Mouse (Mus musculus): ENCODE data around the gene Sepsecs. TPM values are rescaled to one million over a fixed set of nuclear protein-coding genes. Genes with fewer than 3 reads are reported as not detected.

The Sepsecs gene
- polyA plus RNA-seq, 1 experiment from 2014 or later, result 8.7 TPM

GRCm38 (mm10) chr5:52655992-52656391 is 13.5 kb downstream of the Sepsecs start:
- Histone ChIP-seq H3K9ac (ENCODE audit: low read length) (no peak overlapping the region), H3K4me3 (ENCODE audit: low read depth, low read length) (no peak overlapping the region), H3K9me3 (ENCODE audit: control insufficient read depth, low read length) (no peaks in the 10 kb centered on the region), H3K27ac (ENCODE audit: low read depth, low read length) (no peak overlapping the region), H3K4me2 (ENCODE audit: low read depth) (no peak overlapping the region), H3K27me3 (ENCODE audit: control insufficient read depth, insufficient read depth, low read length) (no peaks in the 10 kb centered on the region), H3K36me3 (ENCODE audit: control insufficient read depth, insufficient read depth, low read length) (no peaks in the 10 kb centered on the region), H3K4me1 (ENCODE audit: control insufficient read depth, insufficient read depth, low read length) (no peaks in the 10 kb centered on the region)
- DNase-seq (ENCODE audit: low spot score), result no peak
- WGBS, result 87% methylated on average over 8 of the region's 8 CpGs
- ATAC-seq (ENCODE audit: insufficient read depth, low FRiP score, low TSS enrichment), result no peak

GRCm38 (mm10) chr5:52654961-52655360 is 14.5 kb downstream of the Sepsecs start:
- H3K4me3 ChIP-seq (ENCODE audit: low read depth, low read length), result no peak overlapping the region
- H3K9ac ChIP-seq (ENCODE audit: low read length), result no peak overlapping the region
- H3K27me3 ChIP-seq (ENCODE audit: control insufficient read depth, insufficient read depth, low read length), result no peaks in the 10 kb centered on the region
- 97% methylated on average over 5 of the region's 5 CpGs for WGBS
- no peaks in the 10 kb centered on the region for H3K36me3 ChIP-seq (ENCODE audit: control insufficient read depth, insufficient read depth, low read length)
- H3K4me1 ChIP-seq (ENCODE audit: control insufficient read depth, insufficient read depth, low read length), result no peaks in the 10 kb centered on the region
- no peak overlapping the region for H3K4me2 ChIP-seq (ENCODE audit: low read depth)
- ATAC-seq (ENCODE audit: insufficient read depth, low FRiP score, low TSS enrichment) (no peak), DNase-seq (ENCODE audit: low spot score) (no peak)
- no peaks in the 10 kb centered on the region for H3K9me3 ChIP-seq (ENCODE audit: control insufficient read depth, low read length)
- H3K27ac ChIP-seq (ENCODE audit: low read depth, low read length), result no peak overlapping the region

GRCm38 (mm10) chr5:52652606-52653005 is 16.9 kb downstream of the Sepsecs start:
- Histone ChIP-seq H3K9me3 (ENCODE audit: control insufficient read depth, low read length) (no peaks in the 10 kb centered on the region), H3K4me2 (ENCODE audit: low read depth) (no peak overlapping the region), H3K9ac (ENCODE audit: low read length) (no peak overlapping the region), H3K4me1 (ENCODE audit: control insufficient read depth, insufficient read depth, low read length) (no peaks in the 10 kb centered on the region), H3K27me3 (ENCODE audit: control insufficient read depth, insufficient read depth, low read length) (no peaks in the 10 kb centered on the region), H3K36me3 (ENCODE audit: control insufficient read depth, insufficient read depth, low read length) (no peaks in the 10 kb centered on the region), H3K27ac (ENCODE audit: low read depth, low read length) (no peak overlapping the region), H3K4me3 (ENCODE audit: low read depth, low read length) (no peak overlapping the region)
- DNase-seq (ENCODE audit: low spot score) (no peak), ATAC-seq (ENCODE audit: insufficient read depth, low FRiP score, low TSS enrichment) (no peak)
- 89% methylated on average over 7 of the region's 7 CpGs for WGBS

- Histone ChIP-seq H3K4me2 (ENCODE audit: low read depth) (no peak overlapping the region), H3K27ac (ENCODE audit: low read depth, low read length) (no peak overlapping the region), H3K36me3 (ENCODE audit: control insufficient read depth, insufficient read depth, low read length) (no peaks in the 10 kb centered on the region), H3K9me3 (ENCODE audit: control insufficient read depth, low read length) (no peaks in the 10 kb centered on the region), H3K4me1 (ENCODE audit: control insufficient read depth, insufficient read depth, low read length) (no peaks in the 10 kb centered on the region), H3K27me3 (ENCODE audit: control insufficient read depth, insufficient read depth, low read length) (no peaks in the 10 kb centered on the region), H3K4me3 (ENCODE audit: low read depth, low read length) (no peak overlapping the region), H3K9ac (ENCODE audit: low read length) (no peak overlapping the region)
- DNase-seq (ENCODE audit: low spot score), result no peak
- 95% methylated on average over 1 of the region's 1 CpGs for WGBS
- ATAC-seq (ENCODE audit: insufficient read depth, low FRiP score, low TSS enrichment), result no peak
Measured at GRCm38 (mm10) chr5:52652086-52652485, 17.4 kb downstream of the Sepsecs start.

- Histone ChIP-seq H3K4me1 (ENCODE audit: control insufficient read depth, insufficient read depth, low read length) (peaks cover 6% of the 10 kb centered on the region; the same call in 1 of the 2 replicates), H3K27ac (ENCODE audit: low read depth, low read length) (no peak overlapping the region), H3K9ac (ENCODE audit: low read length) (no peak overlapping the region), H3K4me2 (ENCODE audit: low read depth) (no peak overlapping the region), H3K36me3 (ENCODE audit: control insufficient read depth, insufficient read depth, low read length) (peaks cover 3% of the 10 kb centered on the region; the same call in 1 of the 2 replicates), H3K27me3 (ENCODE audit: control insufficient read depth, insufficient read depth, low read length) (no peaks in the 10 kb centered on the region), H3K4me3 (ENCODE audit: low read depth, low read length) (no peak overlapping the region), H3K9me3 (ENCODE audit: control insufficient read depth, low read length) (no peaks in the 10 kb centered on the region)
- WGBS, result 27% methylated on average over 9 of the region's 9 CpGs
- peak; percentile 65; the same call in 1 of the 2 replicates for ATAC-seq (ENCODE audit: insufficient read depth, low FRiP score, low TSS enrichment)
- DNase-seq (ENCODE audit: low spot score), result no peak
Measured at GRCm38 (mm10) chr5:52643947-52644840, 25.3 kb downstream of the Sepsecs start.

- Histone ChIP-seq H3K9me3 (ENCODE audit: control insufficient read depth, low read length) (no peaks in the 10 kb centered on the region), H3K27ac (ENCODE audit: low read depth, low read length) (no peak overlapping the region)
- no peak for DNase-seq (ENCODE audit: low spot score)
Measured at GRCm38 (mm10) chr5:52641736-52642135, 27.8 kb downstream of the Sepsecs start.

GRCm38 (mm10) chr5:52638916-52639315 is 30.6 kb downstream of the Sepsecs start:
- H3K9ac ChIP-seq (ENCODE audit: low read length), result no peak overlapping the region
- DNase-seq (ENCODE audit: low spot score) (no peak), ATAC-seq (ENCODE audit: insufficient read depth, low FRiP score, low TSS enrichment) (no peak)
- WGBS, result 88% methylated on average over 8 of the region's 8 CpGs
- no peaks in the 10 kb centered on the region for H3K36me3 ChIP-seq (ENCODE audit: control insufficient read depth, insufficient read depth, low read length)
- H3K27ac ChIP-seq (ENCODE audit: low read depth, low read length), result no peak overlapping the region
- no peak overlapping the region for H3K4me2 ChIP-seq (ENCODE audit: low read depth)
- H3K27me3 ChIP-seq (ENCODE audit: control insufficient read depth, insufficient read depth, low read length), result no peaks in the 10 kb centered on the region
- H3K9me3 ChIP-seq (ENCODE audit: control insufficient read depth, low read length), result no peaks in the 10 kb centered on the region
- H3K4me3 ChIP-seq (ENCODE audit: low read depth, low read length), result no peak overlapping the region
- H3K4me1 ChIP-seq (ENCODE audit: control insufficient read depth, insufficient read depth, low read length), result peaks cover under 1% of the 10 kb centered on the region; the same call in 1 of the 2 replicates

More at GRCm38 (mm10) chr5:52641736-52642135, 27.8 kb downstream of the Sepsecs start:
- Histone ChIP-seq H3K27me3 (ENCODE audit: control insufficient read depth, insufficient read depth, low read length) (no peaks in the 10 kb centered on the region), H3K4me2 (ENCODE audit: low read depth) (no peak overlapping the region), H3K4me3 (ENCODE audit: low read depth, low read length) (no peak overlapping the region), H3K9ac (ENCODE audit: low read length) (no peak overlapping the region), H3K4me1 (ENCODE audit: control insufficient read depth, insufficient read depth, low read length) (peaks cover 6% of the 10 kb centered on the region; the same call in 1 of the 2 replicates), H3K36me3 (ENCODE audit: control insufficient read depth, insufficient read depth, low read length) (peaks cover 3% of the 10 kb centered on the region; the same call in 1 of the 2 replicates)
- no peak for ATAC-seq (ENCODE audit: insufficient read depth, low FRiP score, low TSS enrichment)
- 95% methylated on average over 6 of the region's 6 CpGs for WGBS

- no peaks in the 10 kb centered on the region for H3K9me3 ChIP-seq (ENCODE audit: control insufficient read depth, low read length)
- ATAC-seq (ENCODE audit: insufficient read depth, low FRiP score, low TSS enrichment) (no peak; the same call in 1 of the 2 replicates), DNase-seq (ENCODE audit: low spot score) (no peak)
- 80% methylated on average over 7 of the region's 7 CpGs for WGBS
- H3K4me1 ChIP-seq (ENCODE audit: control insufficient read depth, insufficient read depth, low read length), result no peaks in the 10 kb centered on the region
- no peak overlapping the region for H3K27ac ChIP-seq (ENCODE audit: low read depth, low read length)
- no peak overlapping the region for H3K9ac ChIP-seq (ENCODE audit: low read length)
- no peak overlapping the region for H3K4me2 ChIP-seq (ENCODE audit: low read depth)
- H3K27me3 ChIP-seq (ENCODE audit: control insufficient read depth, insufficient read depth, low read length), result no peaks in the 10 kb centered on the region
- no peaks in the 10 kb centered on the region for H3K36me3 ChIP-seq (ENCODE audit: control insufficient read depth, insufficient read depth, low read length)
- no peak overlapping the region for H3K4me3 ChIP-seq (ENCODE audit: low read depth, low read length)
Measured at GRCm38 (mm10) chr5:52638006-52638405, 31.5 kb downstream of the Sepsecs start.

GRCm38 (mm10) chr5:52636923-52637322 is 32.6 kb downstream of the Sepsecs start:
- ATAC-seq (ENCODE audit: insufficient read depth, low FRiP score, low TSS enrichment) (no peak), DNase-seq (ENCODE audit: low spot score) (no peak)
- Histone ChIP-seq H3K27me3 (ENCODE audit: control insufficient read depth, insufficient read depth, low read length) (no peaks in the 10 kb centered on the region), H3K4me2 (ENCODE audit: low read depth) (no peak overlapping the region), H3K4me1 (ENCODE audit: control insufficient read depth, insufficient read depth, low read length) (no peaks in the 10 kb centered on the region), H3K9ac (ENCODE audit: low read length) (no peak overlapping the region), H3K27ac (ENCODE audit: low read depth, low read length) (no peak overlapping the region), H3K4me3 (ENCODE audit: low read depth, low read length) (no peak overlapping the region), H3K36me3 (ENCODE audit: control insufficient read depth, insufficient read depth, low read length) (no peaks in the 10 kb centered on the region), H3K9me3 (ENCODE audit: control insufficient read depth, low read length) (no peaks in the 10 kb centered on the region)
- 87% methylated on average over 6 of the region's 6 CpGs for WGBS

Data from neural tube, embryonic 11.5 days (tissue).